ENCODE assay signal across 9 mouse cellular contexts in the genomic region with DNA sequence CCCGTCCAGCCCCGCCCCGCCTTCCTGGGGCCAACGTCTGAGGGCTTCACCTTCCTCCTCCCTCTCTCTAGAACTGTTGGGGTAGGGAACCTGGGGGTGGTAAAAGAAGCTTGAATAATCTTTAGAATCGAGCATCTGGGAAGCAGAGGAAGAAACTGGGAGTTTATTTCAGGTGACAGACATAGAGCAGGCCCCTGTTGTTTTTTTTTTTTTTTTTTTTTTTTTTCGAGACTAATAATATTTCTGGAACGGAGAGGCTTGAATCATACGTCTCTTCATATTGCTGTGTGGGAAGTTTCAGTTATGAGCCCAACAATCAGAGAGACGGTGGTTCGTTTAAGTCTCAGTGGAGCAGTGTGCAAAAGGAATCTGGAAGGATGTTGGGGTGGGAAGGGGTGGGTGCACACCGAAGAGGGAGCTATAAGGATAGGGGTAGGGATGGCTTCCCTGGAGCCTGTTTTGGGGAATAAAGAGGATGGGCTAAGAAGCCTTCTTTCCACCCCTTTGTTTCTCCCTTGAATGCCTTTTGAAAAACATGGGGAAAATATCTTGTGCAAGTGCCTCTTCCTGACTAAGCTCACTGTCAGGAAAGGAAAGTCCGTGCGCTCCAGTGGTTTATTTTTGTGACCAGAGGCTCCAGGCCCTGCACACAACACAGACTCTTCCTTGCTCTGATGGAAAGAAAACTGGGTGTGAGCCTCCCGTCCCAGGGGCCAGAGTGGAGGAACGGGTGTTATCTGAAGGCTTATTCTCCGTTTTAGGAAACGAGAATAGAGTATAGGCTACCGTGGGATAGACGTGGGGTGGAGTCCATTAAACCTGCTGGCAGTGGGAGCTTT. TPM values are rescaled to one million over a fixed set of nuclear protein-coding genes. Genes with fewer than 3 reads are reported as not detected.
DNase-seq lines count a peak whose midpoint lies in the region; ATAC-seq and TF ChIP-seq lines count a peak whose summit lies in the region.
"Had no signal": no experiment of that assay in that cellular context is flagged by ENCODE, and none has a peak within 500 bp of the region (broad histone marks: within the 10 kb centered on the region; RNA-seq: fewer than 3 reads in every experiment).

No protein-coding gene starts in this region.

- H3K9me3 ChIP-seq in G1E (replicated peaks), result peaks cover 6% of the 10 kb centered on the region
- no peaks in the 10 kb centered on the region for H3K9me3 ChIP-seq in heart, postnatal 0 days (replicated peaks; ENCODE audit: control insufficient read depth, low read length)
- H3K9me3 ChIP-seq in liver, embryonic 15.5 days (replicated peaks), result no peaks in the 10 kb centered on the region

- no peak for DNase-seq in G1E (ENCODE audit: low spot score)
- DNase-seq in heart, postnatal 0 days (ENCODE audit: low spot score), result no peak
- no peak for DNase-seq in cerebellum, adult 8-10 months
- DNase-seq in cerebellum, postnatal 4 days (ENCODE audit: low spot score in 2 of 2), result no peak
- no peak for DNase-seq in testis, postnatal 14 days (ENCODE audit: low spot score)
- no peak for DNase-seq in layer of hippocampus, postnatal 14 days (ENCODE audit: low spot score in 2 of 2)

- peak overlapping the region; percentile 60 for H3K4me2 ChIP-seq in heart, postnatal 0 days (ENCODE audit: low read depth, low read length)
- peak overlapping the region; percentile 46 for H3K4me2 ChIP-seq in liver, embryonic 15.5 days

- no peaks in the 10 kb centered on the region for H3K27me3 ChIP-seq in G1E (ENCODE audit: insufficient read depth, low read length)
- no peaks in the 10 kb centered on the region for H3K27me3 ChIP-seq in heart, postnatal 0 days (ENCODE audit: control insufficient read depth, insufficient read depth, low read length)
- H3K27me3 ChIP-seq in liver, embryonic 15.5 days, result no peaks in the 10 kb centered on the region; the same call in 1 of the 2 replicates

- WGBS in heart, postnatal 0 days, result 9% methylated on average over 19 of the region's 19 CpGs
- 20% methylated on average over 19 of the region's 19 CpGs for WGBS in liver, embryonic 15.5 days (ENCODE audit: insufficient replicate concordance)

- peak overlapping the region; percentile 32 for H3K9ac ChIP-seq in heart, postnatal 0 days (replicated peaks; ENCODE audit: low read depth, low read length)
- H3K9ac ChIP-seq in liver, embryonic 15.5 days, result no peak overlapping the region

- TF ChIP-seq EP300 in heart, postnatal 0 days (IDR thresholded peaks at IDR 0.05; ENCODE audit: low read depth), result no peak

- H3K4me1 ChIP-seq in G1E (ENCODE audit: insufficient read depth, low read depth, low read length), result peaks cover 5% of the 10 kb centered on the region; the same call in 1 of the 2 replicates
- H3K4me1 ChIP-seq in brown adipose tissue, adult 24 weeks (ENCODE audit: control insufficient read depth, insufficient read depth, insufficient read length, low read length), result peaks cover 22% of the 10 kb centered on the region
- H3K4me1 ChIP-seq in heart, postnatal 0 days (ENCODE audit: control insufficient read depth, insufficient read depth), result peaks cover 26% of the 10 kb centered on the region
- H3K4me1 ChIP-seq in liver, embryonic 15.5 days (replicated peaks), result 0 out of 2 replicates have a peak, but pooled peaks cover 12% of the 10 kb centered on the region

- no peaks in the 10 kb centered on the region for H3K36me3 ChIP-seq in G1E (replicated peaks)
- H3K36me3 ChIP-seq in heart, postnatal 0 days (replicated peaks; ENCODE audit: control insufficient read depth, insufficient read depth, low read length), result no peaks in the 10 kb centered on the region
- H3K36me3 ChIP-seq in liver, embryonic 15.5 days (replicated peaks), result no peaks in the 10 kb centered on the region

- no peak for TF ChIP-seq CTCF in G1E (IDR thresholded peaks at IDR 0.05; ENCODE audit: low read depth, low read length)
- TF ChIP-seq CTCF in heart, postnatal 0 days (IDR thresholded peaks at IDR 0.05; ENCODE audit: low read depth), result no peak

- peak overlapping the region; percentile 82 for H3K27ac ChIP-seq in brown adipose tissue, adult 24 weeks (replicated peaks; ENCODE audit: low read depth, low read length)
- peak overlapping the region; percentile 95 for H3K27ac ChIP-seq in heart, postnatal 0 days (ENCODE audit: low read depth)
- H3K27ac ChIP-seq in liver, embryonic 15.5 days (replicated peaks), result no peak overlapping the region
- H3K27ac ChIP-seq: macrophage had no signal

- no peak for ATAC-seq in G1E (ENCODE audit: extremely low read depth, insufficient number of reproducible peaks, low FRiP score, poor library complexity, severe bottlenecking)
- peak; percentile 12; the same call in 1 of the 2 replicates for ATAC-seq in heart, postnatal 0 days (ENCODE audit: insufficient read depth, low read depth)
- ATAC-seq in liver, embryonic 15.5 days (ENCODE audit: insufficient read depth), result no peak

- peak overlapping the region; percentile 23; the same call in 1 of the 2 replicates for H3K4me3 ChIP-seq in G1E (ENCODE audit: low read depth, low read length)
- no peak overlapping the region for H3K4me3 ChIP-seq in brown adipose tissue, adult 24 weeks (ENCODE audit: insufficient read depth, low read depth, low read length)
- H3K4me3 ChIP-seq in heart, postnatal 0 days (ENCODE audit: low read depth, low read length), result peak overlapping the region; percentile 26
- H3K4me3 ChIP-seq in liver, embryonic 15.5 days (replicated peaks), result no peak overlapping the region

RNA-seq across cellular contexts. Expression of a gene that starts 14.4 kb away (rescaled TPM):
- total RNA-seq in G1E (2014; fragmentation: Nextera tagmentation) (not detected in 2 replicates), G1E (2017) (0.44 TPM in 1 of 2 replicates, not detected in the other)
- polyA plus RNA-seq in G1E (2012), result not detected in 2 replicates
- 21.4 and 26.2 TPM in 2 replicates for polyA plus RNA-seq in brown adipose tissue, adult 24 weeks (2012; ENCODE audit: insufficient read depth, insufficient read length, missing spikeins)
- 31.0 and 45.7 TPM in 2 replicates for total RNA-seq in heart, postnatal 0 days (2014; rRNA removed; ENCODE audit: low replicate concordance)
- polyA plus RNA-seq in heart, postnatal 0 days (2015; fragmentation: Nextera tagmentation; extraction: Ambion mirVana), result 38.1 and 38.5 TPM in 2 replicates
- polyA plus RNA-seq in liver, embryonic 15.5 days (2015; fragmentation: Nextera tagmentation; extraction: Ambion mirVana), result 6.7 and 8.0 TPM in 2 replicates
- total RNA-seq in layer of hippocampus, postnatal 14 days (2021), result 1 to 10 TPM; 3.9 to 4.2 TPM

RNA-seq across cellular contexts. Expression of a gene that starts 31.5 kb away (rescaled TPM):
- total RNA-seq in G1E (2014; fragmentation: Nextera tagmentation) (8.0 and 10.4 TPM in 2 replicates), G1E (2017) (2.3 and 2.7 TPM in 2 replicates)
- 0.62 and 0.78 TPM in 2 replicates for polyA plus RNA-seq in G1E (2012)
- polyA plus RNA-seq in brown adipose tissue, adult 24 weeks (2012; ENCODE audit: insufficient read depth, insufficient read length, missing spikeins), result 2.6 and 3.4 TPM in 2 replicates
- total RNA-seq in heart, postnatal 0 days (2014; rRNA removed; ENCODE audit: low replicate concordance), result 28.9 and 35.9 TPM in 2 replicates
- polyA plus RNA-seq in heart, postnatal 0 days (2015; fragmentation: Nextera tagmentation; extraction: Ambion mirVana), result 18.5 and 20.2 TPM in 2 replicates
- 1.6 and 2.0 TPM in 2 replicates for polyA plus RNA-seq in liver, embryonic 15.5 days (2015; fragmentation: Nextera tagmentation; extraction: Ambion mirVana)
- total RNA-seq in layer of hippocampus, postnatal 14 days (2021), result 10 to 100 TPM; 63.1 to 64.1 TPM

Comparison
In these comparisons a context has a peak if more than half of its experiments do, and no peak if none do; other contexts are left out.
1. H3K4me3 ChIP-seq: peak in G1E (single experiment) and heart, postnatal 0 days (single experiment); none in brown adipose tissue, adult 24 weeks (single experiment) and liver, embryonic 15.5 days (single experiment).